Mouse (Mus musculus): ENCODE results near the gene Apod.

DNA sequence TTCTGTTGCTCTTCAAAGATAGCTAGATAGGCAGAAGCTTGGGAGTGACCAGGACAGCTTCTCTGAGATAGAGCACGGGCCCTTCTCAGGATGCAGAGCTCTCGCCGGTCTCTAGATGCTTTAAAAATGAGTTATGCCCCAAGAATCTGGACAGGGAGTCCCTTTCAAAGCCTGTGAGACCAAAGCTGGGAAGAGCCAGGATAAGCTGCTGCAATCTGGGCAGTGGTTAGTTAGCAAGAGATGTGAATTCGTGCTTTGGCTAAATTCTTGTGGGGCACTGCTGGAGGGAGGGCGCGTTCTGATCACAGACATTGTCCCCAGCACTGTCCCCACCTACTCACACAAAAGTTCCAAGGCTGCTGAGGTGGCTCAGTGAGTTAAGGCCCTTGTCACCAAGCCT is 36.0 kb downstream of the Apod start:
- TF ChIP-seq CTCF (IDR thresholded peaks at IDR 0.05; ENCODE audit: low read depth, low read length) (no peak), POLR2A (IDR thresholded peaks at IDR 0.05; ENCODE audit: extremely low read depth, insufficient read depth, low read length) (no peak)
